Mouse (Mus musculus) pancreas, adult 10 weeks (tissue): ENCODE measurements around the gene Zdhhc13. TPM values are rescaled to one million over a fixed set of nuclear protein-coding genes. Genes with fewer than 3 reads are reported as not detected.

ENCODE experiments used
- polyA plus RNA-seq: library from polyadenylated mRNA; stranded (reverse); fragments of 350-450 nt; fragmentation: Illumina TruSeq; extraction: RNeasy Lipid Tissue Mini Kit (QIAGEN cat#74804); gene quantifications from one replicate; pipeline ENCODE4 v1.2.3, GENCODE M21; 2015; ENCODE audit warnings: low read depth, low replicate concordance; ENCODE audit not compliant: insufficient read depth

The Zdhhc13 gene
- polyA plus RNA-seq = 2.1 TPM

GRCm38 (mm10) chr7:48788851-48789572 is at the start of gene Zdhhc13:
Zdhhc13 (plus strand) TSS chr7:48789003.

GRCm38 (mm10) chr7:48847820-48848650 is 59.2 kb downstream of the Zdhhc13 start, which contains the start of gene Csrp3:
Csrp3 (minus strand) TSS chr7:48848033.

Other genes with a start within 250 kb of the Zdhhc13 start
- not detected for gene Mrgprb2, start 230.9 kb upstream of the Zdhhc13 start, polyA plus RNA-seq
- gene Mrgprb3, start 145.2 kb upstream of the Zdhhc13 start, polyA plus RNA-seq = not detected
- gene Csrp3, start 59.0 kb downstream of the Zdhhc13 start, polyA plus RNA-seq = not detected
- gene E2f8, start 92.6 kb downstream of the Zdhhc13 start, polyA plus RNA-seq = not detected
- gene Nav2, start 119.7 kb downstream of the Zdhhc13 start, polyA plus RNA-seq = 4.3 TPM